In genomic region chr2:118907781-118908180, GRCm38 (mm10) we compare ENCODE assay signal across 1 mouse cellular context.
TF ChIP-seq lines count a peak whose summit lies in the region.

No protein-coding gene starts in this region.

TF ChIP-seq in CH12.LX, 34 proteins besides CTCF, POLR2A, EP300 and RAD21:
- no peak for TF ChIP-seq CHD2 (IDR thresholded peaks at IDR 0.05; ENCODE audit: low read length)
- TF ChIP-seq BHLHE40 (IDR thresholded peaks at IDR 0.05; ENCODE audit: low read depth, low read length) = no peak
- no peak for TF ChIP-seq JUN (IDR thresholded peaks at IDR 0.05; ENCODE audit: insufficient read depth, low read depth, low read length)
- no peak for TF ChIP-seq NELFE (IDR thresholded peaks at IDR 0.05; ENCODE audit: low read depth, low read length)
- TF ChIP-seq ZC3H11A (IDR thresholded peaks at IDR 0.05; ENCODE audit: low read depth, low read length) = no peak
- no peak for TF ChIP-seq MAZ (IDR thresholded peaks at IDR 0.05; ENCODE audit: low read depth, low read length)
- TF ChIP-seq ZKSCAN1 (IDR thresholded peaks at IDR 0.05; ENCODE audit: borderline replicate concordance, low read depth, low read length) = no peak
- no peak for TF ChIP-seq POLR2AphosphoS2 (IDR thresholded peaks at IDR 0.05; ENCODE audit: low read depth, low read length)
- no peak for TF ChIP-seq JUND (conservative IDR thresholded peaks at IDR 0.05; ENCODE audit: low read depth, low read length)
- TF ChIP-seq ZNF384 (IDR thresholded peaks at IDR 0.05; ENCODE audit: low read depth, low read length) = no peak
- no peak for TF ChIP-seq MAFK (IDR thresholded peaks at IDR 0.05; ENCODE audit: insufficient replicate concordance, low read length)
- TF ChIP-seq MYC (IDR thresholded peaks at IDR 0.05; ENCODE audit: low read depth, low read length) = no peak
- TF ChIP-seq GABPA (IDR thresholded peaks at IDR 0.05; ENCODE audit: insufficient replicate concordance, low read depth, low read length) = no peak
- TF ChIP-seq E2F4 (IDR thresholded peaks at IDR 0.05; ENCODE audit: insufficient replicate concordance, low read depth, low read length) = no peak
